Mouse (Mus musculus): ENCODE measurements around the gene Msi1.

DNA sequence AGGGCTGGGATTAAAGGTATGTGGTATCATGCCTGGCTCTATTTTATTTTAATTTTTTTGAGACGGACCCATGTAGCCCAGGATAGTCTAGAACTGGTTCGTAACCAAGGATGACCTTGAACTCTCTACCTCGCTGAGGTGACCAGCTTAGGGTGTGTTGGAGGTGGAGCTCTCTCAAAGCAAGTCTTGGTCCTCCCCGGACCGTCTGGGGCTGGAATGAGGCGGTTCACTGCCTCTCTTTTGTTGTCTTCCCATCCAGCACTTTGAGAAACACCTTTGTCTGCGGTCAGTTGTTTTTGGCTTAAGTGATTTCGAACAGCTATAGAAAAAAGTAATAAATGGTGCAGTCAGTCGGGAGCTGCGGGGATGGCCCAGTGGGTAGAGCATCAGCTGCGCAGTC lies 14.7 kb downstream of the Msi1 start:
- no peak for TF ChIP-seq CTCF (IDR thresholded peaks at IDR 0.05; ENCODE audit: insufficient read depth, low read depth, low read length)
- no peak for TF ChIP-seq POLR2A (IDR thresholded peaks at IDR 0.05; ENCODE audit: insufficient read depth, low read depth, low read length)

Data from olfactory bulb, adult 2 months (tissue).